Mouse (Mus musculus) monocyte, adult 2 months (primary cell): ENCODE measurements around the gene Eif3k.

Experiments used
- DNase-seq, 2 experiments: peaks; one replicate each; pipeline ENCODE4 v3.0.0; 2022; ENCODE audit warnings: low spot score in 2 of 2, low read depth in 1 of 2

The Eif3k gene

GRCm38 (mm10) chr7:28981651-28982273, at the start of gene Eif3k, which contains the start of gene Map4k1:
Gene Eif3k, minus strand, starts transcription at chr7:28981864.
Gene Map4k1, plus strand, starts transcription at chr7:28982050.
- peak; percentile 92 to 93 for DNase-seq

DNA sequence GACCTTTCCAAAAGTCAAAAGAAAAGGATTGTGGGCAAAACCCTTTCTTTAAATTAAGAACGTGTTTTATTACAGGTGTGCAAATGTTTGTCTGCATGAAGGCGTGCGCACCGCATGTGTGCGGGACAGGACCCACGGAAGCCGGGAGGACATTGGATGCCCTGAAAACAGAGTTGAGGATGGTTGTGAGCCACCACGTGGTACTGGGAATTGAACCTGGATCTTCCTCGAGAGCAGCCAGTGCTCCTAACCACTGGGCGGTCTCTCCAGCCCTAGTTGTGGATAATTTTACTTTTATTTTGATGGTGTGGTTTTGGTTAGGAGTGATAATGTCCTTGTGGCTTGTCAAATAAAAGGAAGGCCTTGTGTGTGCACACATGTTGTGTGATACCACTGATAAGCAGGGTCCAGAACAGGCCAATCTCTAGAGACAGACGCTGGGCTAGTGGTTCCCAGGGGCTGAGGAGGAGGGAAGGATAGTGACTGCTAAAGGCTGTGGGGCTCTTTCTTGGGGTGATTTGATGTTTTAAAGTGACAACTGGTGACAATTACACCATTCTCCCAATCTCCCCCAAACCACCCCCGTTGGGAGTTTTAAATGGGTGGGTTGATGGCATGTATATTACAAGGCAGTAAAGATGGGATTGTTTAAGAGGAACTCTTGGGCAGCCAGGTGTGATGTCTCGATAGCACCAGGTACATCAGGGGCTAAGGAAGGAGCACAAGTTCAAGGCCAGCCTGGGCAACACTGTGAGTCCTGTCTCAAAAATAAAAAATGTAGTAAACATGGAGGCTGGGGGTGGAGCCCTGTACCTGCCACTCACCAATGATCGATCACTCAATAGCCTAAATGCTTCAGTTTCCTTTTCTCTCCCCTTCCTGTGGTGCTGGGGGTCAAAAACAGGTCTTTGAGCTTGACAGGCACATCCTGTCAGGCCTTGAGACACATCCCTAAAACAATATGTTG, 48.3 kb upstream of the Eif3k start:
- no peak for DNase-seq

GRCm38 (mm10) chr7:29028761-29029160, 47.1 kb upstream of the Eif3k start:
- no peak for DNase-seq

- DNase-seq: no peak
Measured at GRCm38 (mm10) chr7:29026811-29027210, 45.1 kb upstream of the Eif3k start.

DNA sequence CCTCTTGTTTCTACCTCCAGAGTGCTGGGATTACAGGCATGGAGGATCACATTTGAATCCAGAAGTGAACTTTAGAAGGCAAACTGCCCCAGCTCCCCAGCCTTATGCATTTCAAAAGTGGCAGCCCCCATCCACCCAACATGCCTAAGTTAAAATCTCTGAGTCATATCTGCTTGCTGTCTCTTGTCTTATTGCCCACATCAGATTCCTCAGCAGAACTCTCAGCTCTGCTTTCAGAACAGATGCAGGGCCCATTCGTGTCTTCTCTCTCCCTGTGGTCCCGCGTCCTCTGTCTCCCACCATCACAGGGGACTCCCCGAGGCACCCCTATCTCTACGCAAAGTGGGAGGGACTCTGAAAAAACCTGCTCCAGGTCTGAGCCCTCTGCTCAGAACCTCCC, 44.5 kb upstream of the Eif3k start:
- no peak for DNase-seq

DNA sequence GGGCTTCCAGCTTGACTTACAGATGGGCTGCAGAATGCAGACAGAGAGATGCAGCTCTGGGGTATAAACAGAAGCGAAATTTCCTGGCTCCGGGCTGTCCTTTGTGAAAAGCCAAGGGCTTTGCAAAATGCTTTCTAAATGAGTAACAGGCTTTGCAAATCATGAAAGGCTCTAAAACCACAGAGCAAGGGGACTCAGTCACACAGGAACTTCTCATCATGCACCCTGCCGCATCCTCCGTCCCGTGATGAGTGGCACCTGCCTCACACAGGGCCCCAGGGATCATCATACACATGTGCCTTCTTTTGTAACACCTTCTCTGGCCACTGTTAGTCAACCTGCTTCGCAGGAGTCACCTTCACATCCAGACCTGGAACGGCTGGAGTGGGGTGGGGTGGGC, 43.9 kb upstream of the Eif3k start:
- DNase-seq: no peak

- DNase-seq: no peak
Measured at GRCm38 (mm10) chr7:29023514-29023913, 41.9 kb upstream of the Eif3k start.

DNA sequence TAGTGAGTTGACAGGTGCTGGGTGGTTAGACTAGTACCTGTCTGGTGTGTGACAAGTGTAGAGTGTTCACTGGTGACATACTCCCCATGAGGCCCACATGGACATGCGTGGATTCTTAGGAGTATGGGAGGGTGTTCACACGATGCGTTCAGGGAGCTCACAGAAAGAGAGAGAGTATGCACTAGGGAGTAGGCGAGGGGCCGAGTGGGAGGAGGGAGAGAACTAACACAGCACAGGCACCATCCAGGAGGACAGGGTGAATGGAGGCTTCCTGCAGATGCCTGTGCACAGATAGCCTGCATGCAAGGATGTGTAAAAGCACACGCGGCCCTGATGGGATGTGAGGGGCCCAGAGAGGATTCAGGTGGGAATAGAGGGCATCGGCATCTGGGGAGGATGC, 40.8 kb upstream of the Eif3k start:
- DNase-seq: no peak

GRCm38 (mm10) chr7:29019447-29020220, 38.0 kb upstream of the Eif3k start:
- no peak for DNase-seq

GRCm38 (mm10) chr7:29017222-29017621, 35.6 kb upstream of the Eif3k start:
- no peak for DNase-seq

DNA sequence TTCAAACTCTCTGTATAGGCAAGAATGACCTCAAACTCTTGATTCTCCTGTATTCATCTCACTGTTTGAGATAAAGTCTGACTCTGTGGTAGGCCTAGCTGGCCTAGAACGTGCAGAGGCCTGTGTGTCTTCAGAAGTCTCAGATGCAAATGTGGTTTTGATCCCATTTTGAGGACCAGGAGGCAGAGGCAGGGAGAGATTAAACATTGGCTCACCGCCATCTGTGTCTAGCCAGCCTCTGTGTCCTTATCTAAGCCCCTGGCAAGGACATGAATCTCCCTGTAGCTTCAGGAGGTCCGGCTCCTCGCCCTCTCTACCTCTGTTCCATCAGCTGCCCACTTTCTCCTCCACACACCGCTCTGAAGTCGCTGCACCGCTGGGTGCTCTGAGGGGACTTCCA, 34.8 kb upstream of the Eif3k start:
- DNase-seq: no peak

DNA sequence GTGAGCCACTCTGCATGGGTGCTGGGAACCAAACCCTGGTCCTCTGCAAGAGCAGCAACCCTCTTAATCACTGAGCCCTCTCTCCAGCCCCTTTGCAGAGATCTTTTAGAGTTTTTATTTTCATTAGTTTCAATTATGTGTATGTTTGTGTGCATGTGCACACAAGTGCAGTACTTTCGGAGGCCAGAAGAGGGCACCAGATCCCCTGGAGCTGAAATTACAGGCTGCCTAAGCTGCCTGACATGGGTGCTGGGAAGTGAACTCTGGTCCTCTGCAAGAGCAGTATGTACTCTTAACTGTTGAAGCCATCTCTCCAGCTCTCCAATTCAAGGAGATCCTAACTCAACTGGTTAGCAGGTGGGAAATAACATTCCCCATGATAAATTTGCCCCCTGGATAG, 33.3 kb upstream of the Eif3k start:
- DNase-seq: no peak

DNA sequence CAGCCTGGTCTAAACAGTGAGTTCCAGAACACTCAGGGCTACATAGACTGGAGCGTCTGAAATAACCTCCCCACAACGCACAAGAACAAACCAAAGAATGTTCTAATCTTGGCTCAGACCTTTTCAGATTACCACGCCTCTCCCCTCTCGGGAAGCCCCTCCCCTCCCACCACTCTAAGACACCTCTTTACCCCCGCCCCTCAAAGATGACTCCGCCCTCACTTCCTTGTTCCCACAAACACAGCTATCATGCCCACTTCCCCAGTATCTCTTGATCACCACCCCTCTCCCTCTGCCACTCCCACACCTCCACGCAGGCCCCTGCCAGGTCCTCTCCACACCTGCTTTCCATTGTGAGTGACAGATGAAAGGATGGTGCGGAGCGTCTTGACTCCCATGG, 27.1 kb upstream of the Eif3k start:
- DNase-seq: peak in 1 of 2 experiments; percentile 43

DNA sequence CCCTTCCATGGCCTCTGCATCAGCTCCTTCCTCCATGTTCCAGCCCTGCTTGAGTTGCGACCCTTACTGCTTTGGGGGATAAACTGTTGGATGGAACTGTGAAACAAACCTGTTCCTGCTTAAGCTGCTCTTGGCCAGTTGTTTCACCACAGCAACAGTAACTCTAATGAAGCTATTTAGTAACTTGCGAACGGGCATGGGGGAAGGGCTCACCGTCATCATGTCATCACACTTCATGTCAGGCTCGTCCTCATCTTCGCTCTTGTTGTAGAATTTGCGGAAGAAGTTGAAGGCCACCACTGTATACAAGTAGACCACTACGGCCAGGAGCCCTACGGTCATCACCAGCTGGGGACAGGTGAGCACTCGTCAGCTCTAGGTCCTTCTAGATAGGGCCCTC, 26.5 kb upstream of the Eif3k start:
- DNase-seq: peak; percentile 35 to 50

GRCm38 (mm10) chr7:29007224-29008101, 25.8 kb upstream of the Eif3k start:
- peak; percentile 22 to 55 for DNase-seq

GRCm38 (mm10) chr7:29000651-29001605, 19.3 kb upstream of the Eif3k start:
- DNase-seq: peak in 1 of 2 experiments; percentile 53

DNA sequence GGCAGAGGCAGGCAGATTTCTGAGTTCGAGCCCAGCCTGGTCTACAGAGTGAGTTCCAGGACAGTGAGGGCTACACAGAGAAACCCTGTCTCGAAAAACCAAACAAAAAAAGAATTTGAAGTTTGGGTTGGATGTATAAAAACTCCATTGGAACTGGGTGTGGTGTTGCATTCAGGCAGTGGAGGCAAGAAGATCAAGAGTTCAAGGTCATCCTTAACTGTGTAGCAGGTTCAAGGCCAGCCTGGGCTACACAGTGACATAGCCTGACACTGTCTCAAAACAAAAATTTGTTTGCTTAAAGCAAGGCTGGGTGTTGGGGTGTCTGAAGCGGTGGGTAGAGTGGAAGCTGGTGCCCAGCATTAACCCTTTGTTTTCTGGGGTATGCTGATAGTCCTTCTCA, 11.7 kb upstream of the Eif3k start:
- no peak for DNase-seq

DNA sequence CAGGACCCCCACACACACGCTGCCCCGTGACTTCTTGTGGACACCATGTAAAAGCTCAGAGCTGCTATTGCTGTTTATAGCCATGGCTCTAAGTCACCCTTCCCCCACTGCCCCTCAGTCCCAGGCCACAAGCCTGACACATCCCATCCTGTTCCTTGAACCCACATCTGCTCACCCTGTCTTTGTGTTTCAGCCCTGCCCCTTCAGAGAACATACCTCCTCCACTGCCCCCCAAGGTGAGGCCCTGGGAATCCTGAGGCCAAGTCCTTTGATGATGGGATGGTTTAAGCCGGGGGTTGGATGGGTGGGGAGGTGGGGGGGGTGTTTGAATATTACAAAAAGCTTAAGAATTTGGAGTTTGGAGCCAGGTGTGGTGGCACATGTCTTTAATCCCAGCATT, 11.3 kb upstream of the Eif3k start:
- DNase-seq: no peak

DNA sequence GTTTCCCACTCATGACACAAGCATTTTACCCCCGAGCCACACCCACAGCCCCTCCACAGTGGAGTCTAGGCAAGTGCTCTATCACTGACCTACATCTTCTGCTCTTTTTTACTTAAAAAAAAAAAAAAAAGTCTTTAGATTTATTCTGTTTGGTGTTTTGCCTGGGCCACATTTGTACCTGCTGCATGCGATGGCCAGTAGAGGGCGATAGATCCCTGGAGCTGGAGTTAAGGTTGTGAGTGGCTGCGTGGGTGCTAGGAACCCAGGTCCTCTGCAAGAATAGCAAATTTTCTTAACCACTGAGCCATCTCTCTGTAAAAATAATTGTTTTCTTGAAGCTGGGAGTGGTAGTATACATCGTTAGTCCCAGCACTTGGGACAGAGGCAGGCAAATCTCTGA, 10.0 kb upstream of the Eif3k start:
- DNase-seq: no peak
